Mouse (Mus musculus) left cerebral cortex, postnatal 36 days (tissue): ENCODE data around the gene Prkcb. TPM values are rescaled to one million over a fixed set of nuclear protein-coding genes. Genes with fewer than 3 reads are reported as not detected.

Experiments
- DNase-seq, 2 experiments: peaks; one replicate each; pipeline ENCODE4 v3.0.0; 2021 to 2022; ENCODE audit warnings: low spot score in 2 of 2, mixed read lengths in 1 of 2
- intact Hi-C: fragments of 180-260 bp; cut with DNase I; formaldehyde crosslinking; loops from one replicate; pipeline ENCODE4 v1.15.1; 2025
- total RNA-seq, 2 experiments: library from RNA; stranded (reverse); gene quantifications; 2 replicates each; pipeline ENCODE4 v1.2.3; 2021

Gene Prkcb
- total RNA-seq, 2 experiments from 2014 or later = 978 to 1,072 TPM

DNA sequence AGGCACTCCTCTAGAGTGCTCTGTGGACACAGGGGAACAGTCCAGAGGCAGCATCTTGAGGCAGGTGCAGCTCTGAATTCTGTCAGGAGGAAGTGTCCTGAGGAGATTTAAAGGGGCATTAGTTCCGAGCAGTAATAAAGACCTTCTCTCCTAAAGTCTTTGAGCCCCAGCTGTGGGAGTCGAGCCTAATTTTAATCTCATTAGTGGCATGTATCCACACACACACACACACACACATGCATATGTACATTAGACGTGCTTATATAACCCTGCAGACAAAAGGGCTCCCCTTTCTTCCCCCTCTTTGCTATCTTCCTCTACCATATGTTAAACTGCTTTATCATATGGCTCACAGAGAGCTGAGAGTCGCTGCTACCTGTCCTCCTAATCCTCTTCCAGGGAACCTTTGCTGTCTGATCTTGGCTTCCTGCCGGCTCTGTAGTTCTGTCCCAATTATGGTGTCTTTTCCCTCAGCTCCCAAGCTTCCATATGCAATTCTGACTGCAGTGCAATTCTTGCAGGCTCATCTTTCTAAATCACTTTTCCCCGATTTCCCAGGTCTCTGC, 268.1 kb downstream of the Prkcb start:
- DNase-seq = no peak
- intact Hi-C loops = no loop called here

DNA sequence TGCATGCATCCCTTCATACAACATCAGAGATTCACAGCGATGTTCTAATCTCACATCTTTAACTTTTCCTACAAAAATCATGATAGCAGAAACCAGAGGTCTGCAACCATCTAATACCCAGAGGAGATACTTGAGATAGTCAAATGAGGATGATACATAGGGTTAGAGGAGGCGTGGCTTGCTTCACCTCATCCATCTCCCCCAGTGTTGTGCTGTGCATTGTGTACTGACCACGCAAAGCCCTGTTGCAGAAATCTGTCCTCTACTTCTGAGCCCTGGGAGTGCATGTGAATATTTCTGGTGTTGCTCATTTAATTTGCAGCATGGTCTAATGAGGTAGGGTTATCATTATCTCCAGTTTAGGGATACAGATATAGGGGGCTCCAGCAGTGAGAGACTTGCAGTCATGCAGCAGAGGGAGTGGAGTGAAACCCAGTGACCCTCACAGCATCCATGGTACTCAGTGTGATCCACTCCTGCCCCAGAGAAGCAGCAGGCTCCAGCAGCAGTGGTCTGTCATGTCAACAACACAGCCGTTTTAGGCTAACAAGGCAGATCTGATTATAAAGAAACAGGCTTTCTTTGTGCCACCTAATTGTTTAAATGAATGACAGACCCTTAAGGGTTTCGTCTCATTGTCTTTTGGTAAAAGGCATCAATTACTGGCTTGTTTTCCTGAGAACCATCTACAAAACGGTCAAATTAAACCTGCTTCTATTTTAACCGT, 269.7 kb downstream of the Prkcb start:
- intact Hi-C loops = no loop called here

GRCm38 (mm10) chr7:122558912-122559311, 270.4 kb downstream of the Prkcb start:
- DNase-seq = no peak
- intact Hi-C loops = no loop called here

More for the DNA sequence above, 269.7 kb downstream of the Prkcb start:
- DNase-seq = no peak

DNA sequence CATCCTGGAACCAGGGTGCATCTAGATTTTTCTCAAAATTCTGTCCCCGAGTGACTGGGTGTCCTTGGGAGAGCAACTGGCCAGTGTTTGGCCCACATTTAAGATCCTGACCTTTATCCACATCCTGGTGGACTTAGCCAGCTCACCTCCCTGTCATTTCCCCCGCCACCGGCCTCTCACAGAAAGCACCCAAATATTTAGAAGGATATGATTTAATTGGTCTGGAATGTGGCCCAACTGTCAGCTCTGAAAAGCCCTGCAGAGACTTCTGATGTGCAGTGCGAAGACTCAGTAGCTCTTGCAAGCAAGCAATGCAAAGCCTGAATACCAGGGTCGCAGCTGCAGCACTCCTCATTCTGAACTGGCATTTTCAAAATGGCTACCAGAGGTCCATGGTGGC, 274.0 kb downstream of the Prkcb start:
- intact Hi-C loops = no loop called here
- DNase-seq = no peak

- intact Hi-C loops = no loop called here
- DNase-seq = no peak
Observed at GRCm38 (mm10) chr7:122565371-122565770, 276.8 kb downstream of the Prkcb start.

DNA sequence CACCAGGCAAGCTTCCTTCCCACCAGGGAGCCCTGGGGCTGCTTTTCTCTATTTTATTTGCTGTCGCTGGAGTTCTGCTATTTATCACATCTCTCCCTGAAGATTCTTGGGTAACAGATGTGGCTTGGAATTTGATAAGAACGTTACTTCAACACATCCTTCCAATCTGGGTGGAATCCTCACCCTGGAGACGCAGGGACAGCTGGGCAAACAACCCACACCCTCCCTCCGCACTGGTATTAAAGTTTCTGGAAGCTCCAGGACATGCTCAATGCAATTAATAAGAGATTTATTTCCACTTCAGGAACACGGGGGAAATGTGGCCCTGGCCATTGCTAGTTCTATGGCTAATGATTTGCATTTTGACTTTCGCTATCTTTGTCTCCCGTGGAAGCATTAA, 277.5 kb downstream of the Prkcb start:
- intact Hi-C loops = no loop called here
- DNase-seq = no peak

DNA sequence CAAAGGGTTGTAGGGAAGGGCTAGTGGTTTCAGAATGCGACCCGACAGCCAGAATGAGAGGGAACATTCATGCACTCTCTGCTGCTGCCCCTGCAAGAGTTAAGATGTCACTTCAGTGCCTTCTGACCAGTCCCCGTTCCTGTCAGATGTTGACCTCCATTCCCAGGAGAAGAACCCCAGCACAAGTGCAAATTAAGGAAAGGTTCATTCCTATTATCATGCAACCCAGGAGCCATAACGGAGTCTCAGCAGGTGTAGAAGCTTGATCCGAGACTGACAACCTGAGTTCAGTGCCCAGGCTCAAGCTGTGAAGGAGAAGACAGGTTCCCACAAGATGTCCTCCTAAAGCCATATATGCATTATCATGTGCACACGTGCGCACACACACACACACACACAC, 280.2 kb downstream of the Prkcb start:
- no peak for DNase-seq
- intact Hi-C loops = no loop called here

- DNase-seq = no peak
- intact Hi-C loops = no loop called here
Observed at GRCm38 (mm10) chr7:122570407-122570806, 281.9 kb downstream of the Prkcb start.

- intact Hi-C loops = no loop called here
- DNase-seq = no peak
Observed at GRCm38 (mm10) chr7:122573101-122573635, 284.6 kb downstream of the Prkcb start.

GRCm38 (mm10) chr7:122574418-122574817, 285.9 kb downstream of the Prkcb start:
- DNase-seq = peak in 1 of 2 experiments; percentile 29
- intact Hi-C loops = no loop called here

- intact Hi-C loops = no loop called here
- DNase-seq = no peak
Observed at GRCm38 (mm10) chr7:122575056-122575455, 286.5 kb downstream of the Prkcb start.

GRCm38 (mm10) chr7:122575506-122575905, 287.0 kb downstream of the Prkcb start:
- intact Hi-C loops = no loop called here
- peak; percentile 62 to 65 for DNase-seq

DNA sequence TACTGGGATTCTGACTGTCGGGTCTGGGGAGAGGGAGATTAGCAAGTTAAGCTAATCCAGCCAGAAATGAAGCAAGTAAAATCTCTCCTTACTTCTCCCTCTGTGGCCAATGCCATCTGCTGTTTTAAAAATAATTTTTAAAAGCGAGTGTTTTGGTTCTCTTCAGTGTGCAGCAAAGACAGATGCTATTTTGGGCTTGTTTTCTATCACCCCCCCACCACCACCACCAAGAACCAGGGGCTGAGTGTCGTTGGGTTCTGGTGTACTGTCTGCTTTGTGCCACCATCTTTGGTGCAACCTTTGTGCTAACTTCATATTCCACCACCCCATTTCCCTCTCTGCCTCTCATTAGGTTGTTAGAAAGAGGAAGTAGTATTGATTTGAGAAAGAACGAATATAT, 289.0 kb downstream of the Prkcb start:
- intact Hi-C loops = no loop called here
- no peak for DNase-seq

DNA sequence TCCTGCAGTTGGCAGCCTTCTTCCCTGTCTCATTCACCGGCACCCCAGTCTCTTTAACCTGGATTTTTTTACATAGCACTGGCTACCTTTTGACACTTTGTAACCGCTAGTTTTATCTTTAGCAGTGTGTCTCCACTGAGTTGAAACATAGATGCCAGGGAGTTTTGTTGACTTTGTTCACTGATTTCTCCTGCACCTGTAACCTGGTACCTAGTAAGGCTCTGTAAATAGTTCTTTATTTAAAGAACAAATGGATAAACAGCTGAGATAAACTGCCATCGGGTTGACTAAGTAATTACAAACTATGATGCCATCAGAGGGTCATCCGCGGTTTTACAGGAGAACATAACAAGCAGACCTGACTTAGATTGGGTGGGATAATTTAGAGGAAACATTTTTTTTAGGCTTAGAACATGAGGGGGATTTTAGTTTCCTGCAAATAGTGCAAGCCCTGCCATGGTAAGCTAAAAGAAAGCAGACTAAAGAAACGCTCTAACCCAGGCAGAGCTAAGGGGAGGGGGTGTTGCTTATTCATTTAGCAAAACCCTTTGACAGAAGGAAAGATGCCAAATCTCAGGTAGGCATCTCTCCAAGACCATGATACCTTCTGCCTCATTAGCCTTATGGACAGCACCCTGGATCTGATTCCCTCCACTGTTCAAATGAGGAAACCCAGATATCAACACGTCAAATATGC, 291.1 kb downstream of the Prkcb start:
- intact Hi-C loops = loop anchor here (5.0 kb wide), 2 partner anchors 48 to 93 kb away; partner anchors contain the start of gene Cacng3

GRCm38 (mm10) chr7:122580158-122580475, 291.6 kb downstream of the Prkcb start:
- intact Hi-C loops = loop anchor here (5.0 kb wide), 2 partner anchors 47 to 92 kb away; partner anchors contain the start of gene Cacng3
- no peak for DNase-seq

More for the DNA sequence above, 291.1 kb downstream of the Prkcb start:
- DNase-seq = no peak

DNA sequence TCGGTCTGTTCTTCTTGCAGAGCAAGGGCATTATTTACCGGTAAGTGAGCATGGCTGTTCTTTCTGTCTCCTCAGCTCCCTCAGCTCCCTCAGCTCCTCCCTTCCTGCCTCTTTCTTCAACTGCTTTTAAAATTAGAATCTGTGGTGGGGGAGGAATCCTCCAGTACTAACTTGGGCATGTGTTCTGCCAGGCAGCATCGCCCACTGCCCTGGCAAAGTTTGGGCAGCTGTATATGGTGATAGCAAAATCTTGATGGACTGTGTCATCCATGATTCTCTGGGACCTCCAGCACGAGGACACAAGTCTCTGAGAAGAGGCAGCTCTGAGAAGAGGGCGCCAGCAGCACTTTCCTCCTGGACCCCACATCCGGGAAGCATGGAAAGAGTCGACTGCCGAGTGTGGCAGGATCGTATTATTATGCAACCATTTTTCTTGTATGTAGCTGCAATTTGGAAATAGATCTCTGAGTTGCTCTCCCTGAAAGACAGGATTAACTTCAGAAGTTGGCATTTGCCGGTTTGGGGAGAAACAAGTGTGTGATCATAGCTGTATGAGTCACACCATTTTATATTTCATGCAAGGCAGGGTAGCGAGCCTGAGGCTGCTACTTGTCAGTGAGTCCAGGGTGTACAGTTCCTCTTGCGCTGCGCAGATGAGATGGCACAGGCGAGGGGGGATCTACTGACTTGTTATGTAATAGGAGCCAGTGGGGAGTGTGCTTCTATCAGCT, 296.0 kb downstream of the Prkcb start:
- intact Hi-C loops = loop anchor here (5.0 kb wide), 2 partner anchors 43 to 88 kb away; partner anchors contain the start of gene Cacng3

DNA sequence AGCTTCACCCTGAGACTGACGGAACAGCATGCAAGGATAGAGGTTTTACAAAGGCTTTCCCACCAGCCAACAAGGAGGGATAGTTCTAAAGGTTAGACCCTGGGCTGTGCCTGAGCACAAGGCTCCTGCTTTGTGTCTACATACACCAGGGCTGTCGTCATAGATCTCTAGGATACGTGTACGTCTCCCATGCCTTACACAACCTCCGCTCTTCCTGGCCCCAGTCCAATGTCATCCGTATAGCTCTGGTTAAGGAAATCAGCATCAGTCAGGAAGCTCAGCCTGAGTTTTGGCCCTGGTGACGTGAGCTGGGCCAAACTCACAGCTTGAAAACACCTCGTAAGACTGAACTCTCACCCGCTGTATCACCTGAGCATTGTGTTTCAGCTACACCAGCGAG, 307.3 kb downstream of the Prkcb start:
- DNase-seq = no peak
- intact Hi-C loops = no loop called here

More for the DNA sequence above, 296.0 kb downstream of the Prkcb start:
- peak; percentile 83 to 86 for DNase-seq

- DNase-seq = no peak
- intact Hi-C loops = no loop called here
Observed at GRCm38 (mm10) chr7:122596596-122597170, 308.1 kb downstream of the Prkcb start.

DNA sequence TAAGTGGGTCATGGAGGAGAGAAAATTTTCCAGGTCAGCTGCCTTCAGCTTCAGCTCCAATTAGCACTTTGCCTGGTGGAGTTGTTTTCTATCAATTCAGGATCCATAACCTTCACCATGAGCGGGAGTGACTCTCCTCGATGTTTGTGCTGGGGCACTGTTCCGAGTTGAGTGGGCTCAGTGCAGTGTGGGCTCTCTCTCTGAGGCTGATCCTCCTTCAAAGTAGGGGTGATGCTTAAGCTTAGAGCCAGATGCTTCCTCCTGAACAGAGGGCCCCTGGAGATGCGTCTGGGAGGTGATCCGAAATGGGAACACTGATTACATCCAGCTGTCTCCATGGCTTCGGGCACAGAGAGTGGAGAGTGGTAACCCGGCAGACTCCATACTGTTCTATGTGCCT, 308.8 kb downstream of the Prkcb start:
- intact Hi-C loops = no loop called here
- DNase-seq = no peak

DNA sequence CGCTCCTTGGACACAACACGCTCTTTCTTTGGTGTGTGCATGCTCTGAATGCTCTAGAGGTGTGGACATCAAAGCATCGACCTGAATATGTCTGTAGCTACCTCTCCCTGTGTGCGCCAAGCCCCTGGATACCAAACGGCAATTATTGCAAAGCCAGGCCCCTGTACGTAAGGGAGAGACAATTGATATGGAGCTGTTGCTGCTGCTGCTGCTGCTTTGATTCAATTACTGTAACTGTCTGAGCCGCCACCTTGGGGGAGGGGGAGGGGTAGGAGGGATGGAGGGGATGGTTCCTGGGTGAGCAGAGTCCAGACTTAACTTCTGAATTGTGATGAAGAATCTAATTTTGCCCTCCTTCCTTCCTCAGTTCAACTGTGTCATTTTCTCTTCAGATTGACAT, 312.3 kb downstream of the Prkcb start:
- intact Hi-C loops = no loop called here
- no peak for DNase-seq
